Mouse (Mus musculus) midbrain, embryonic 13.5 days (tissue): ENCODE data around the gene Syngr3. TPM values are rescaled to one million over a fixed set of nuclear protein-coding genes. Genes with fewer than 3 reads are reported as not detected.
A peak's percentile ranks its signal among the peaks of the same experiment; 100 is the strongest.

Source experiments
- ATAC-seq: fragments of 200-750 bp; cut with Nextera tagmentation; 2 replicates; pipeline ENCODE4 v1.8.0; 2017; ENCODE audit warnings: mild to moderate bottlenecking, moderate TSS enrichment, moderate library complexity
- H3K27ac ChIP-seq: fragments of 300-500 bp; sonication (generic); 2 replicates; pipeline ENCODE4 v1.5.1; 2015; ENCODE audit warnings: inconsistent platforms, mild to moderate bottlenecking, moderate library complexity
- H3K27me3 ChIP-seq: fragments of 300-500 bp; sonication (generic); 2 replicates; pipeline ENCODE4 v1.6.1; 2015; ENCODE audit warnings: mild to moderate bottlenecking, inconsistent platforms
- H3K36me3 ChIP-seq: fragments of 300-500 bp; sonication (generic); 2 replicates; pipeline ENCODE4 v1.6.1; 2015; ENCODE audit warnings: mild to moderate bottlenecking, inconsistent platforms
- H3K4me1 ChIP-seq: fragments of 300-500 bp; sonication (generic); replicated peaks from 2 replicates; pipeline ENCODE4 v1.6.1; 2015; ENCODE audit warnings: inconsistent platforms
- H3K4me2 ChIP-seq: fragments of 300-500 bp; sonication (generic); replicated peaks from 2 replicates; pipeline ENCODE4 v1.6.1; 2015; ENCODE audit warnings: moderate library complexity, mild to moderate bottlenecking, inconsistent platforms
- H3K4me3 ChIP-seq: fragments of 300-500 bp; sonication (generic); replicated peaks from 2 replicates; pipeline ENCODE4 v1.5.1; 2015; ENCODE audit warnings: mild to moderate bottlenecking, inconsistent platforms
- H3K9ac ChIP-seq: fragments of 300-500 bp; sonication (generic); replicated peaks from 2 replicates; pipeline ENCODE4 v1.6.1; 2015; ENCODE audit warnings: mild to moderate bottlenecking, inconsistent platforms
- H3K9me3 ChIP-seq: fragments of 300-500 bp; sonication (generic); 2 replicates; pipeline ENCODE4 v1.6.1; 2016; ENCODE audit warnings: mild to moderate bottlenecking, inconsistent platforms
- WGBS: fragments of 180-500 bp; shearing (Covaris S2); methylation state at CpG from one replicate; pipeline ENCODE4 v1.1.7; 2015; 5-methylcytosine and 5-hydroxymethylcytosine counted together
- polyA plus RNA-seq: library from polyadenylated mRNA; unstranded; fragments of >200 nt; fragmentation: Nextera tagmentation; extraction: Ambion mirVana; gene quantifications from 2 replicates; pipeline ENCODE4 v1.2.1, GENCODE M21; 2015

Syngr3 gene
- polyA plus RNA-seq, result 95.0 and 98.1 TPM in 2 replicates

DNA sequence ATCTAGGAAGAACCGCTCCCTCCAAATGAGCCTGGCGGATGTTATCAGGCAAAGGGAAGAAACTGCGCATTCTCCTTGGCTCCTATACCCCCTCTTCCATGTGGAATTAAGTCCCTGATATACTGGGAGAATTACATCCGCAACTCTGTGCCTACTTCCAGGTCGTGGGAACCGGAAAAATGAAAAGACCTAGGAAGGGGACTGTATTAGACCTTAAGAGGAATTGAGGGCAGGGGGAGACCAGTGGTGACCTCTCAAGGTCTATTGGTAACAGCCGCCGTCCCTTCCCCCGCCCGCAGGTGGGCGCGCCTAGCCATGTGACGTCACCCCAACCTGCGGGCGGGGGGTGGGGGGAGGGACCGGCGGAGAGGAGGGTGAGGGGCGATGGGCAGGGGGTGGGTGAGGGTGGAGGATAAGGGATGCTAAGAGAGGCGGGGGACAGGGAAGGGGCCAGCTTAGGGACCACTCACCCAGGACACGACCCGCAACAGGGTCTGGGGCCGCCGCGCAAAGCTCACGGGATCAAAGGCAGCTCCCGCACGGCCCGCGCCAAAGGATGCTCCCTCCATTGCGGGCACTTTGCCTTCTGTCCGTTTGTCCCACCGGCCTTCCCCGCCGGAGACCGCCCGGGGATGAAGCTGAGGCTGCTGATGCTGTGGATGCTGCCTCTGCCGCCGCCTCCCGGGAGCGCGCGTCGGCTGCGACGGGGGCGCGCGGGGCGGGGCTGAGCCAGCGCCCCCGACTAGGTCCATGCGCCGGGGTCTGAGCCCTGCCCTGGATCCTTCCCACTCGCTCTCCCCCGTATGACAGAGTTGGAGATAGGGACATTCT is at the start of gene Syngr3:
Gene Syngr3, minus strand, starts transcription at position 705 of the 831 bp plus-strand sequence.
- H3K4me1 ChIP-seq, result peaks cover 47% of the 10 kb centered on the region
- H3K9me3 ChIP-seq, result no peaks in the 10 kb centered on the region
- H3K27ac ChIP-seq, result peak within 1 kb of the TSS; percentile 87
- H3K4me3 ChIP-seq, result peak within 1 kb of the TSS; percentile 81
- H3K4me2 ChIP-seq, result peak within 1 kb of the TSS; percentile 79
- H3K27me3 ChIP-seq, result peaks cover 45% of the 10 kb centered on the region
- H3K9ac ChIP-seq, result peak within 1 kb of the TSS; percentile 93
- peak; percentile 64 for ATAC-seq
- H3K36me3 ChIP-seq, result peaks cover 25% of the 10 kb centered on the region
- 1% methylated on average over 55 of the region's 55 CpGs for WGBS

DNA sequence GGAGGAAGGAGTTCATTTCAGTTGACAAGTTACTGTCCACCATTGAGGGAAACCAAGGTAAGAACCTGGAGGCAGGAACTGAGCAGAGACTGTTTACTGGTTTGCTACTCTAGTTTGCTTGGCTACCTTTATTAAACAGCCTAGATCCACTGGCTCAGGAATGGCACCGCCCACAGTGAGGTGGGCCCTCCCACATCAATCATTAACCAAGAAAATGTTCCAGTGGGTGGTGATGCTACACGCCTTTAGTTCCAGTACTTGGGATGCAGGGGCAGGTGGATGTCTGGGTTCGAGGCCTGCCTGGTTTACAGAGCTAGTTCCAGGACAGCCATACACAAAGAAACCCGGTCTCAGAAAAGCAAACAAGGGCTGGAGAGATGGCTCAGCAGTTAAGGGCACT is 48.5 kb upstream of the Syngr3 start:
- no peak for ATAC-seq
- Histone ChIP-seq H3K9me3 (no peaks in the 10 kb centered on the region), H3K4me2 (no peak overlapping the region), H3K9ac (no peak overlapping the region), H3K4me3 (no peak overlapping the region), H3K27me3 (peaks cover 7% of the 10 kb centered on the region; the same call in 1 of the 2 replicates), H3K27ac (no peak overlapping the region), H3K4me1 (peaks cover 15% of the 10 kb centered on the region), H3K36me3 (no peaks in the 10 kb centered on the region)
- 81% methylated on average over 4 of the region's 4 CpGs for WGBS

- Histone ChIP-seq H3K27ac (no peak overlapping the region), H3K27me3 (peaks cover 7% of the 10 kb centered on the region; the same call in 1 of the 2 replicates), H3K36me3 (no peaks in the 10 kb centered on the region), H3K9me3 (no peaks in the 10 kb centered on the region), H3K4me1 (peaks cover 15% of the 10 kb centered on the region), H3K4me3 (peak overlapping the region; percentile 52), H3K4me2 (peak overlapping the region; percentile 81), H3K9ac (peak overlapping the region; percentile 57; the same call in 1 of the 2 replicates)
- no peak for ATAC-seq
- WGBS, result 24% methylated on average over 8 of the region's 8 CpGs
Observed at GRCm38 (mm10) chr17:24737135-24737810, 47.5 kb upstream of the Syngr3 start.

GRCm38 (mm10) chr17:24736330-24737051 is 46.7 kb upstream of the Syngr3 start, which contains the start of gene Msrb1:
TSS of gene Msrb1 (plus strand) at chr17:24736642.
- peak within 1 kb of the TSS; percentile 81 for H3K4me2 ChIP-seq

DNA sequence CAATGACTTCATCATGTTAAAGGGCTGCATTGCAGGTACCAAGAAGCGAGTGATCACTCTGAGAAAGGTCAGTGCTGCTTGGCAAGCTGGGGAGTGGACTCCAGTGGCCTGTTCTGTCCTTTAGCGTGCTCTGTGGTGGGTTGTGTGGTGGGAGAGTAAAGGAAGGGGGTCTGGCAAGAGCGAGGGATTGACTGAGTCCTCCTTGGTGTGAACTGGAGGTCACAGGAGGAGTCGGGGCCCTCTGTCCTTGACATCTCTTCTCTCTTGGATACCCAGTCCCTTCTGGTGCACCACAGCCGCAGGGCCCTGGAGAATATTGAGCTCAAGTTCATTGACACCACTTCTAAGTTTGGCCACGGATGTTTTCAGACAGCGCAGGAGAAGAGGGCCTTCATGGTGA is 45.7 kb upstream of the Syngr3 start:
- H3K27me3 ChIP-seq, result peaks cover 7% of the 10 kb centered on the region; the same call in 1 of the 2 replicates
- H3K4me3 ChIP-seq, result no peak overlapping the region
- H3K36me3 ChIP-seq, result no peaks in the 10 kb centered on the region
- H3K9me3 ChIP-seq, result no peaks in the 10 kb centered on the region
- no peak overlapping the region for H3K9ac ChIP-seq
- H3K4me1 ChIP-seq, result peaks cover 15% of the 10 kb centered on the region
- 0 out of 2 replicates have a peak, but pooled peaks have one; percentile 9 for ATAC-seq
- no peak overlapping the region for H3K4me2 ChIP-seq
- 83% methylated on average over 7 of the region's 7 CpGs for WGBS
- no peak overlapping the region for H3K27ac ChIP-seq

More at GRCm38 (mm10) chr17:24736330-24737051, 46.7 kb upstream of the Syngr3 start, which contains the start of gene Msrb1:
- peak within 1 kb of the TSS; percentile 52 for H3K4me3 ChIP-seq
- H3K36me3 ChIP-seq, result no peaks in the 10 kb centered on the region
- H3K9me3 ChIP-seq, result no peaks in the 10 kb centered on the region
- H3K4me1 ChIP-seq, result peaks cover 15% of the 10 kb centered on the region
- H3K27ac ChIP-seq, result peak within 1 kb of the TSS; percentile 21; the same call in 1 of the 2 replicates
- H3K9ac ChIP-seq, result peak within 1 kb of the TSS; percentile 57
- ATAC-seq, result peak; percentile 93
- 1% methylated on average over 29 of the region's 29 CpGs for WGBS
- H3K27me3 ChIP-seq, result peaks cover 7% of the 10 kb centered on the region; the same call in 1 of the 2 replicates

DNA sequence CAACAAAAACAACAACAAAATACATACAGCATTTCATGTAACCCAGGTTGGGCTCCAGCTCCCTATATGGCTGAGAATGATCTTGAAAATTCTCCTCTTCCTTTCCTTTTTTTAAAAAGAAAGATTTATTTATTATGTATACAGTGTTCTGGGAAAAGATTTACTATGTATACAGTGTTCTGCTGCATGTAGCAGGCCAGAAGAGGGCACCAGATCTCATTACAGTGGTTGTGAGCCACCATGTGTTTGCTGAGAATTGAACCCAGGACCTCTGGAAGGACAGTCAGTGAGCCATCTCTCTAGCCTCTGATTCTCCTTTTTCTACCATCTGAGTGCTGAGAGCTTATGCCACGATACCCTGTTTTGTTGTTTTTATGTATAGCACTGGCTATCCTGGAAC is 44.8 kb upstream of the Syngr3 start:
- Histone ChIP-seq H3K27ac (no peak overlapping the region), H3K9ac (no peak overlapping the region), H3K4me1 (peaks cover 15% of the 10 kb centered on the region), H3K4me3 (no peak overlapping the region), H3K36me3 (no peaks in the 10 kb centered on the region), H3K27me3 (peaks cover 7% of the 10 kb centered on the region; the same call in 1 of the 2 replicates), H3K9me3 (no peaks in the 10 kb centered on the region), H3K4me2 (no peak overlapping the region)
- WGBS, result 85% methylated on average over 1 of the region's 1 CpGs
- no peak for ATAC-seq

- 93% methylated on average over 21 of the region's 21 CpGs for WGBS
- H3K4me3 ChIP-seq, result no peak overlapping the region
- no peak for ATAC-seq
- H3K9ac ChIP-seq, result 0 out of 2 replicates have a peak overlapping the region, but pooled peaks have one; percentile 36
- no peaks in the 10 kb centered on the region for H3K36me3 ChIP-seq
- no peaks in the 10 kb centered on the region for H3K9me3 ChIP-seq
- H3K27ac ChIP-seq, result no peak overlapping the region
- H3K27me3 ChIP-seq, result peaks cover 7% of the 10 kb centered on the region; the same call in 1 of the 2 replicates
- no peak overlapping the region for H3K4me2 ChIP-seq
- H3K4me1 ChIP-seq, result peaks cover 15% of the 10 kb centered on the region
Observed at GRCm38 (mm10) chr17:24733434-24734050, 43.8 kb upstream of the Syngr3 start.

- H3K4me1 ChIP-seq, result peaks cover 14% of the 10 kb centered on the region
- H3K27me3 ChIP-seq, result peaks cover 19% of the 10 kb centered on the region; the same call in 1 of the 2 replicates
- H3K4me2 ChIP-seq, result no peak overlapping the region
- no peaks in the 10 kb centered on the region for H3K9me3 ChIP-seq
- H3K36me3 ChIP-seq, result no peaks in the 10 kb centered on the region
- ATAC-seq, result no peak
- WGBS, result 80% methylated on average over 12 of the region's 12 CpGs
- H3K9ac ChIP-seq, result no peak overlapping the region
- no peak overlapping the region for H3K4me3 ChIP-seq
- no peak overlapping the region for H3K27ac ChIP-seq
Observed at GRCm38 (mm10) chr17:24732233-24732935, 42.6 kb upstream of the Syngr3 start.

GRCm38 (mm10) chr17:24730787-24731186 is 41.0 kb upstream of the Syngr3 start:
- 82% methylated on average over 14 of the region's 14 CpGs for WGBS
- H3K9ac ChIP-seq, result no peak overlapping the region
- peaks cover 19% of the 10 kb centered on the region; the same call in 1 of the 2 replicates for H3K27me3 ChIP-seq
- no peak overlapping the region for H3K4me2 ChIP-seq
- no peak for ATAC-seq
- no peak overlapping the region for H3K4me3 ChIP-seq
- H3K27ac ChIP-seq, result no peak overlapping the region
- no peaks in the 10 kb centered on the region for H3K9me3 ChIP-seq
- no peaks in the 10 kb centered on the region for H3K36me3 ChIP-seq
- peaks cover 2% of the 10 kb centered on the region; the same call in 1 of the 2 replicates for H3K4me1 ChIP-seq

DNA sequence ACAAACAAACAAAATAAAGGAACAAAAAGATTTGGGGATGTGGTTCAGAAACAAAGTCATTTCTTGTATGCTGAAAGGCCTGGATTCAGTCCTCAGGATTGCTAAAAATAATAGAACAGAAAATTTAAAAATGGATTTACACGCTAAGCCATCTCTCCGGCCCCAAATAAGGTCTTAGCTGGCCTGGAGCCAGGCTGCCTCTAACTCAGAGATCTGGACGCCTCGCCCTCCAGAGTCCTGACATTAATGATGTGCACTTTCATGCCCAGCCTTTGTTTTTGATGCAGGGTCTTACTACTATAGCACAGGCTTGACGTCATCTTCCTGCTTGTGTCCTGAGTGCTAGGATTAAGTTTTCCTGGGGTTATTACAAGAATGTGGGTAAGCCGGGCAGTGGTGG is 39.3 kb upstream of the Syngr3 start:
- Histone ChIP-seq H3K9ac (no peak overlapping the region), H3K27me3 (peaks cover 19% of the 10 kb centered on the region; the same call in 1 of the 2 replicates), H3K36me3 (no peaks in the 10 kb centered on the region), H3K4me2 (no peak overlapping the region), H3K9me3 (no peaks in the 10 kb centered on the region), H3K4me3 (no peak overlapping the region), H3K27ac (no peak overlapping the region), H3K4me1 (no peaks in the 10 kb centered on the region)
- no peak for ATAC-seq
- 86% methylated on average over 6 of the region's 6 CpGs for whole genome bisulfite sequencing
